ENCODE assay signal across 11 mouse cellular contexts in genomic region chr5:121913999-121914398, GRCm38 (mm10).
DNase-seq lines count a peak whose midpoint lies in the region; ATAC-seq and TF ChIP-seq lines count a peak whose summit lies in the region.
"Had no signal": no experiment of that assay in that cellular context is flagged by ENCODE, and none has a peak within 500 bp of the region (broad histone marks: within the 10 kb centered on the region; RNA-seq: fewer than 3 reads in every experiment).

No protein-coding gene starts in this region.

- H3K4me2 ChIP-seq in midbrain, postnatal 0 days (ENCODE audit: low read depth, low read length, poor library complexity, severe bottlenecking) = no peak overlapping the region
- no peak overlapping the region for H3K4me2 ChIP-seq in neural tube, embryonic 14.5 days (ENCODE audit: low read depth, low read length)

- no peak for ATAC-seq in midbrain, postnatal 0 days (ENCODE audit: low FRiP score)
- ATAC-seq in neural tube, embryonic 14.5 days (ENCODE audit: low read depth) = 0 out of 2 replicates have a peak, but pooled peaks have one; percentile 57

- peak overlapping the region; percentile 28; the same call in 1 of the 2 replicates for H3K27ac ChIP-seq in midbrain, embryonic 10.5 days (replicated peaks)
- no peak overlapping the region for H3K27ac ChIP-seq in midbrain, postnatal 0 days (ENCODE audit: low read depth, low read length)
- H3K27ac ChIP-seq in limb, embryonic 10.5 days = peak overlapping the region; percentile 65
- peak overlapping the region; percentile 44; the same call in 1 of the 2 replicates for H3K27ac ChIP-seq in neural tube, embryonic 14.5 days (ENCODE audit: low read depth, low read length)
- H3K27ac ChIP-seq: liver, embryonic 14.5 days had no signal

- H3K9ac ChIP-seq in midbrain, postnatal 0 days (replicated peaks; ENCODE audit: low read length, poor library complexity, severe bottlenecking) = no peak overlapping the region
- H3K9ac ChIP-seq in neural tube, embryonic 14.5 days (replicated peaks; ENCODE audit: low read depth, low read length) = 0 out of 2 replicates have a peak overlapping the region, but pooled peaks have one; percentile 28
- H3K9ac ChIP-seq: liver, embryonic 14.5 days had no signal

- no peaks in the 10 kb centered on the region for H3K9me3 ChIP-seq in midbrain, embryonic 10.5 days (replicated peaks)
- no peaks in the 10 kb centered on the region for H3K9me3 ChIP-seq in midbrain, postnatal 0 days (ENCODE audit: low read length)
- no peaks in the 10 kb centered on the region for H3K9me3 ChIP-seq in limb, embryonic 10.5 days (replicated peaks)
- H3K9me3 ChIP-seq in neural tube, embryonic 14.5 days (ENCODE audit: control insufficient read depth, low read length) = no peaks in the 10 kb centered on the region

- H3K27me3 ChIP-seq in midbrain, embryonic 10.5 days (ENCODE audit: low read depth, poor library complexity, severe bottlenecking) = no peaks in the 10 kb centered on the region
- no peaks in the 10 kb centered on the region for H3K27me3 ChIP-seq in midbrain, postnatal 0 days (ENCODE audit: insufficient read depth, low read length)
- H3K27me3 ChIP-seq in limb, embryonic 10.5 days (ENCODE audit: low read depth, poor library complexity, severe bottlenecking) = peaks cover 9% of the 10 kb centered on the region; the same call in 1 of the 2 replicates
- no peaks in the 10 kb centered on the region for H3K27me3 ChIP-seq in neural tube, embryonic 14.5 days (ENCODE audit: control insufficient read depth, insufficient read depth, low read length)

- no peak for TF ChIP-seq CTCF in midbrain, postnatal 0 days (IDR thresholded peaks at IDR 0.05)

- H3K36me3 ChIP-seq in midbrain, embryonic 10.5 days = no peaks in the 10 kb centered on the region
- peaks cover 3% of the 10 kb centered on the region; the same call in 1 of the 2 replicates for H3K36me3 ChIP-seq in midbrain, postnatal 0 days (ENCODE audit: insufficient read depth, low read length)
- no peaks in the 10 kb centered on the region for H3K36me3 ChIP-seq in limb, embryonic 10.5 days
- H3K36me3 ChIP-seq in neural tube, embryonic 14.5 days (ENCODE audit: control insufficient read depth, insufficient read depth, low read length) = no peaks in the 10 kb centered on the region

- H3K4me1 ChIP-seq in midbrain, embryonic 10.5 days = no peaks in the 10 kb centered on the region
- no peaks in the 10 kb centered on the region for H3K4me1 ChIP-seq in midbrain, postnatal 0 days (ENCODE audit: insufficient read depth, low read length)
- H3K4me1 ChIP-seq in limb, embryonic 10.5 days = peaks cover 26% of the 10 kb centered on the region
- peaks cover 6% of the 10 kb centered on the region; the same call in 1 of the 2 replicates for H3K4me1 ChIP-seq in neural tube, embryonic 14.5 days (ENCODE audit: control insufficient read depth, insufficient read depth, low read length)

- 82% methylated on average over 23 of the region's 23 CpGs for WGBS in midbrain, embryonic 10.5 days
- WGBS in midbrain, postnatal 0 days = 48% methylated on average over 23 of the region's 23 CpGs
- WGBS in limb, embryonic 10.5 days = 46% methylated on average over 23 of the region's 23 CpGs
- 20% methylated on average over 23 of the region's 23 CpGs for WGBS in neural tube, embryonic 14.5 days

- H3K4me3 ChIP-seq in midbrain, embryonic 10.5 days = no peak overlapping the region
- H3K4me3 ChIP-seq in midbrain, postnatal 0 days (ENCODE audit: low read depth, low read length) = no peak overlapping the region
- H3K4me3 ChIP-seq in limb, embryonic 10.5 days = no peak overlapping the region
- no peak overlapping the region for H3K4me3 ChIP-seq in neural tube, embryonic 14.5 days (ENCODE audit: low read depth, low read length)
- H3K4me3 ChIP-seq: myocyte had no signal

- no peak for DNase-seq in midbrain, embryonic 10.5 days (ENCODE audit: low spot score)
- DNase-seq in midbrain, postnatal 0 days (ENCODE audit: low spot score) = no peak
- DNase-seq in forelimb bud, embryonic 11.5 days (ENCODE audit: low read depth, low spot score) = peak; percentile 67
- no peak for DNase-seq in limb, embryonic 10.5 days (ENCODE audit: low spot score)
- no peak for DNase-seq in adrenal gland, postnatal 4 days (ENCODE audit: low spot score in 2 of 2)
- no peak for DNase-seq in lung, adult 18-20 months
- no peak for DNase-seq in urinary bladder, adult 2 months (ENCODE audit: low spot score)
- DNase-seq: gastrocnemius, postnatal 25 days had no signal
